Mouse (Mus musculus): ENCODE measurements at regions not wholly inside any gene's neighbourhood (a gene's known extent, or its start where the extent isn't known, plus 50 kb on each side); places are given as distances from the start of the nearest gene placed in this dataset.

DNA sequence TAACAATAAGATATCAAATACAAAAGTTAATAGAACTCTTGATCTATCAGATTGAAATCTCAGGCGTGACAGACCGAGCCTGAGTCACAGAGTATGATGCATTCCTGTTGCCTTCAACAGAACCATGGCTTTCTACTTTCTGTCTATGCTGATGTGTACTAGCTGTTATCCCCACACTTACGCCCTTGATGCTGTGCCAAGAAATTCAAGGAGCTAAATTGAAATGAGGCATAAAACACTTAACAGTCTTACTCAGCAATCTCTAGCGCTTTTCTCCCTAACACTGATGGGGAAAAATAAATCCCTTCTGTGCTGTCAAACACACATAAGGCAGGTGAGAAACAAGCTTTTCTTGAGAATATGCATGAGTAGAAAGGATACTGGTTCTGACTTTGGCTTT lies 222.5 kb downstream of the AI429214 start:
- TF ChIP-seq POLR2AphosphoS5 (IDR thresholded peaks at IDR 0.05; ENCODE audit: insufficient replicate concordance, low read depth, low read length) = no peak
- TF ChIP-seq CTCF (IDR thresholded peaks at IDR 0.05; ENCODE audit: low read depth, low read length) = no peak
- no peak for TF ChIP-seq TAL1 (conservative IDR thresholded peaks at IDR 0.05; ENCODE audit: low read depth, low read length)
- TF ChIP-seq GATA1 (IDR thresholded peaks at IDR 0.05; ENCODE audit: borderline replicate concordance, low read length) = no peak
- no peak for TF ChIP-seq GATA2 (IDR thresholded peaks at IDR 0.05; ENCODE audit: borderline replicate concordance, low read depth, low read length)

All from G1E (cell line).